Mouse (Mus musculus): ENCODE measurements around the gene Mrpl10.

The Mrpl10 gene

GRCm38 (mm10) chr11:97069770-97070169 is 28.4 kb downstream of the Mrpl10 start:
- DNase-seq (ENCODE audit: low spot score in 2 of 2) = no peak

DNA sequence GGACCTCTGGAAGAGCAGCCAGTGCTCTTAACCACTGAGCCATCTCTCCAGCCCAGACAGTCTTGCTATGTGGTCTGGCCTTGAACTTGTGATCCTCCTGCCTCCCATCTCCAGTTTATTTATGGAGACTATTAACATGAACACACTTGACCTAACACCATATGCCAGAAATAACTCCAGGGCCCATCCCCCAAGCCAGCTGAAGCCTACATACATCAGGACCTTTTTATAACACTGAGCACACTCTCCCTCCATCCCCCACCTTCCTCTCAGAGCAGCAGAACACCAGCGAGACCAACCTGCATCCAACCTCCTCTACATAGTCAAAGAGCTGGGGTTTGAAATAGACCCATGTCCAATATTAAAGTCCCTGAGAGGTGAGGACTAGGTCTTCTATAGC is 29.8 kb downstream of the Mrpl10 start:
- DNase-seq (ENCODE audit: low spot score in 2 of 2) = no peak

DNA sequence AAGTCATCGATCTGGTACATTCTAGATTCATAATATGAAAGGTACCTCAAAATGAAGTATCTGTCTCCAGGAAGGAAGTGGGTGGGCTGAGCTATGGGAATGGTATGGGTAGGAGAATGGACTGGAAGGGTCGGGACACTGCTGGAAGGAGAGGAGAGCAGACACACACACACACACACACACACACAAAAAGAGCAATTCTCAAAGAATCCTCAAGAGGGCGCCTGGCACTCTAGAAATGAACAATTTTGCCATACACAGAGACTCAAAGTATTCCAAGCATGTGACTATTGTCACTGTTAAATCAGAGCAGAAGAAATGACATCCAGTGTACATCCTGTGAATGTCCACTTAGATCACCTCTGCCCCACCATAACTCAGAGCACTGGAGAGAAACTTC is 31.2 kb downstream of the Mrpl10 start:
- DNase-seq (ENCODE audit: low spot score in 2 of 2) = no peak

- DNase-seq (ENCODE audit: low spot score in 2 of 2) = no peak
These were observed 32.9 kb downstream of the Mrpl10 start for GRCm38 (mm10) chr11:97074235-97074634.

GRCm38 (mm10) chr11:97078751-97079150 is 37.4 kb downstream of the Mrpl10 start:
- DNase-seq (ENCODE audit: low spot score in 2 of 2) = no peak

GRCm38 (mm10) chr11:97080291-97080690 is 38.9 kb downstream of the Mrpl10 start:
- DNase-seq (ENCODE audit: low spot score in 2 of 2) = no peak

DNA sequence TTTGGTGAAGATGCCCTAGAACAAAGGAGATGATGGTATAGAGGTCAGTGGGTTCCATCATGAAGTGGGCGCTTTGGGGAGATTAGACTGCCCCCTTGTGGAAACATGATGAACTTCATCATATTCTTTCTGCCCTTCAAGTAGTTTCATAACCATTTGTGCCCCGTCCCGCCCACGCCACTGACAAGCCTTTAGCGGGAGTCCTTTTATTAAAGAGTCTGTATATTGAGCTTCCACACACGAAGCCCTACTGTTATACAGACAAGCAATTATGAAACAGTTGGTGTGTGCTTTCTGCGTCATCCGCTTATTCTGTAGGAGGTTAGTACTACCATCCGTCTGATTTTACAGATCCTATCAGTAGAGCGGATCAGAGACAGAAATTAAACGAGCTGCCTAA is 41.6 kb downstream of the Mrpl10 start:
- peak; percentile 18 to 57 for DNase-seq (ENCODE audit: low spot score in 2 of 2)

GRCm38 (mm10) chr11:97083401-97084140 is 42.2 kb downstream of the Mrpl10 start:
- no peak for DNase-seq (ENCODE audit: low spot score in 2 of 2)

DNA sequence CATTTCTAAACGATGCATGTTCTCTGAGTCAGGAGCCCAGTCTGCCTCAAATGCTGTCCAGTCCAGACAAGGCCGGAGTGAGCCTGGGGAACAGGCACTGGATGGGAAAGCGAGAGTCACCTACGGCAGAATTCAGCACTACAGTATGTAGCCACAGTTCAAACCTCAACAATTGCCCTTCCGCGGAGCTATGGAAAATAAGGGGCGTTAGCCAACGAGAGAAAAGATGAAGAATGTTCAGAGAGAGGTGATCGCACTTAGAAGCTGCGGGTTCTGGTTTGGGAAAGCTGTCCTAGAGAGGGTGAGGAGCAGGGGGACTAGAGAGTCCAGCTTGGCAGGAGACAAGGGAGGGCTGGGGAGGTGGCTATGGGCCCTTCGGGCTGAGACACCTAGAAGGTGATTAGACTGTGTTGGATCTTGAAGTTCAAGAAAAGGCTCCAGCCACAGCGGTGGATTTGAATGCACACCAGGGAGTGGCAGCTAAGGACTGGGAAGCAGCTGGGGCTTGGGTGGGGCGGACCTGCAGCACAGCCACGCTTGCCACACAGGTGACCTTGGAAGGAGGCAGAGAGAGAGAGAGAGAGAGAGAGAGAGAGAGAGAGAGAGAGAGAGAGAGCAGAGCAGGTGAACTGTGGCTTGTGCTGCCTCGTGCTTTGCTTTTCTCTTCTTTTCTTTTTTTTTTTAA is 43.6 kb downstream of the Mrpl10 start:
- DNase-seq (ENCODE audit: low spot score in 2 of 2) = no peak

DNA sequence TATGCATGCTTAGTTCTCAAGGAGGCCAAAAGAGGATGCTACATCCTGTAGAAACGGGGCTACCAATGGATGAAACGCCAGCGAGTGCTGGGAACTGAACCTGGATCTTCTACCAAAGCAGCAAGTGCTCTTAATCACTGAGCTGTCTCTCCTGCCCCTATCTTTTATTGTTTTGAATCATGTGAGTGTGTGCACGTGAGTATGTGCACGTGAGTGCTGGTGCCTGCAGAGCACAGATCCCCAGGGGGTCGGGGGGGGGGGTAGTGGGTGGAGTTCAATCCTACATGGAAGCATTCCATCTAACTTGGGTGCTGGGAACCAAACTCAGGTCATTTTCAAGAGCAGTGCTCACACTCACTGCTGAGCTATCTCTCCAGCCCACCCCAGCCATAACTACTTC is 45.0 kb downstream of the Mrpl10 start:
- DNase-seq (ENCODE audit: low spot score in 2 of 2) = no peak

DNA sequence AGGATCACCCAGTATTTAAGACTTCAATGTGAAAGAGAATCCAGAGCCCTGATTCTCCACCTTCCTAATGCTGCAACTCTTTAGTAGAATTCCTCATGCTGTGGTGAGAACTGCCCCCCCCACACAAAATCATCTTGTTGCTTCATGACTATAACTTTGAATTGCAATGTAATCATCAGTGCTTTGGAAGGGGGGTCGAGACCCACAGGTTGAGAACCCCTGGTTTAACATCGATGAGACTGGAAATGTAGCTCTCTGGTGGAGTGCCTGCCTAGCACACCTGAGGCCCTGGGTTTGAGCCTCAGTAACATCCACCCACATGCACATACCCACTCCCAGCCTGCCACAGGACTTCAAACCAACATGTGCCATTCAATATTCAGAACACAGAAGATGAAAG is 53.2 kb downstream of the Mrpl10 start:
- DNase-seq (ENCODE audit: low spot score in 2 of 2) = no peak

GRCm38 (mm10) chr11:97098791-97099190 is 57.4 kb downstream of the Mrpl10 start:
- DNase-seq (ENCODE audit: low spot score in 2 of 2) = no peak

Data from spleen, postnatal 36 days (tissue).